Mouse (Mus musculus) telencephalon, adult 2 months (tissue): Measurements from ENCODE around the gene Igfbpl1.

Experiments used
- DNase-seq: peaks from one replicate; pipeline ENCODE4 v3.0.0-alpha.2; 2011; ENCODE audit warnings: low read depth, low spot score

The Igfbpl1 gene

GRCm38 (mm10) chr4:45771173-45771572, 55.5 kb downstream of the Igfbpl1 start:
- DNase-seq = no peak

DNA sequence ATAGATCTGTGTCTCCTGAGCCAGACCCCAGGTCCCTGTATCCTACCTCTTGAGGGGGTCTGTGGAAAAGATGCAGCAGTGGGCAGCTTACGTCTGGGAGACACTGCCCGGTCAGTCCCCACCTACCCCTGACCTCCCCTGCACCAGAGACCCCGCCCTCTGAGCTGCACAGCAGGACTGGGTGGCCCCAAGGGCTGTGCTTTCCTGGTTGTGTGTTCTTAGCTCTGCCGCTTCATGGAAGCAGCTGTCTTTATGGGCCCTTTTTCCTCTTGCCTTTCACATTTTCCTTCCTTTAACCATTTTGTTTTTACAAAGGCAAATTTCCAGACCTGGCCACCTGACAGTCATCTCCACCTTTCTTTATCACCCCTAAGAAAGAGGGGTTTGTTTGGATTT, 56.1 kb downstream of the Igfbpl1 start:
- DNase-seq = no peak

DNA sequence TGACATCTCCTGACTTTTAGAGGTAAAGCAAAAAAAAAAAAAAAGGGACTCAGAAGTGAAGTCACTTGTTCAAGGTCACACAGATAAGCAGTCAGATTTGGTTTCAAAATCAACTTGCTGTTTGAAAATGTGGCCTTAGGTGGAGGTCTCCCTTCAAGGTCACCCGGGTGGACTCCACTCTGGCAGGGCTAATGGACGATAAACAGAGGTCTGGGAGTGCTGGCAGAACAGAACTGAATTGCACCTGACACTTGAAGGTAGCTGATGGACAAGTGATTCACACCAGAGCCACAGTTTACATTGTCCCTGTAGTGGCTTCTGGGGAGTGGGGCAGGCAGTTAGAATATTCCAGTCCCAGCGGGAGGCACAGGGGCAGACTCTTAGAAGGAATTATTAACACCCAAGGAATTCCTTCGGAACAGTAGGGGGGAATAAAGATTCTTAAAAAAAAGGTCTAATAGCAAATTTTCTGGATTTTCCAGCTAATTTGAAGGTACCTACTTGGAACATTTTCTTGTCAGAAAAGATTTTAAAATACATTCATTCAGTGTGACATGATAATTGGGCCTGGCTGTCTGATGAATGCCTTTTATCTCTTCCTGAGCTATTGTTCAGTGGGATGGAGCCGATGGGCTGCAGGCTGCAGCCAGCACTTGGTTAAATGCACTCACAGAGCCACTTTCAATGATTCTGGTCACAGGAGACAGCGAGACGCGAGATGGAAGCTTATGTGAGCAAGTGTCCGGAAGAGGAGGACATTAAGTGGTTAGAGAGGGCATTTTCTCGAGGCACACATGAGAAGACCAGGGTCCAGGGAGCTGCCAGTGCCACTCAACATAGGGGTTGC, 56.7 kb downstream of the Igfbpl1 start:
- DNase-seq = no peak

GRCm38 (mm10) chr4:45769141-45769540, 57.6 kb downstream of the Igfbpl1 start:
- DNase-seq = no peak

DNA sequence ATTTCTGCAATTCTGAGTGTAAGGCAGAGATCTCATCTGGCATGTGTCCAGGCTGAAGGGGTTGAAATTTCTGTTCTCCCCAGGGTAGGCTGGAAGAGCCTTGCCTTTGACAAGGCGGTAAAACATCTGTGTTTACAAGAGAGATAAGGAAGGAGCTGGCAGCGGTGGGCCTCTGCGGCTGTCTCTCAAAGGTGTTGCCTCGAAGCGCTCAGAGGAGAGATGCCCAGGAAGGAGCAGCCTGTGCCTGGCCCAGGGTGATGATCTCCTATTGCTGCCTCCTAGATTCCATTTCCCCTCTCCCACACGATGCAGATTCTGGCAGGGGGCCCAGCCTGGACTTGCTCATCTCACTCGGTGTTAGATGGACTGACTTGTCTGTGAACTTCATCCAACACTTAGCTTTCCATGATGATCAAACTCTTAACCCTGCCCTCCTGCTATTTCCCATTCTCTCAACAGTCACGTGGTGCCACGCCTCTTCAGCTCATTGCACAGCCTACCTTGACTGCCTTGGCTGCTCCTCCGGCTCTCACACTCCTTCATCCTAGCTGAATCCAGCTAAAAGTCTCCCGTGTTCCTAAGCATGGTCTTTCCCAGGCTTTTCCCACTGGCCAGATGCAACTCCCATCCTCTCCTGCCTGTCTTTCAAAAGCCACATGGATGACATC, 58.7 kb downstream of the Igfbpl1 start:
- no peak for DNase-seq

DNA sequence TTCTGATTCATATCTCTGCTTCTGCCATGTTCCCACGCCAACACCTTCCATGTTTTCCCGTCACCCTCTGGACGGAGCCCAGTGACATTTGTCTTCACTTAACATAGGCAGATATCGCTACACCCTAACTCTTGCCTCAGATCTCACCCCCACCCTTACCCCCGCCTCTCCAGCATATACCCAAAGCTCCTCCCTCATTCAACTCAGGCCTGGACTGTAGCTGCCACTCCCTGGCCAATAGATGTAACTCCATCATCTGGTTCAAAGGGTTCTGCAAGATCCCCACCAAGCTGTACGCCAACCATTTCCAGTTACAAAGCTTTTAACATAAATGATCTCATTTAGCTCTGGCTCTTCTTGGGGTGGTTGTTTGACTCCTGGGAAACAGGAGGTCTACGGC, 59.9 kb downstream of the Igfbpl1 start:
- no peak for DNase-seq

- no peak for DNase-seq
Observed at GRCm38 (mm10) chr4:45765565-45766201, 61.0 kb downstream of the Igfbpl1 start.

GRCm38 (mm10) chr4:45765121-45765564, 61.6 kb downstream of the Igfbpl1 start:
- DNase-seq = no peak

GRCm38 (mm10) chr4:45764141-45764494, 62.6 kb downstream of the Igfbpl1 start:
- no peak for DNase-seq

- peak; percentile 50 for DNase-seq
Observed at GRCm38 (mm10) chr4:45763288-45764140, 63.2 kb downstream of the Igfbpl1 start.

DNA sequence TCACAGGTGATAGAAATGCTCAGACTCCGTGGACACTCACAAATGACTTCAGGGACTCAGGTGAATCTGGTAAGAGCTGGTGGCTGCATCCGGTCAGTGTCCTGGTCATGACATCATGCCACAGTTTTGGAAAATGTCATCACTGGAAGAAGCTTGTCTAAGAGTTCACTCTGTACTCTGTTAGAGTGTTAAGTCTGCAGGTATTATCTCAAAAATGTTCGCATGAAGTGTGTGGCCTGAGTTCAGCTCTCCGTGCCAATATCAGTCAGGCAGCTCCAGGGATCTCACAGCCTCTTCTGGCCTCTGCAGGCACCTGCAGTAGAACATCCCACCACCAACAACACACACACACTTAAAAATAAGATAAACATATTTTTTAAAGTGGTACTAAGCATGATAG, 64.1 kb downstream of the Igfbpl1 start:
- DNase-seq = no peak
